Mouse (Mus musculus) hindbrain, embryonic 10.5 days (tissue): ENCODE results near the gene Ywhaq. TPM values are rescaled to one million over a fixed set of nuclear protein-coding genes. Genes with fewer than 3 reads are reported as not detected.

ENCODE experiments used
- DNase-seq: peaks from one replicate; pipeline ENCODE4 v3.0.0-alpha.2; 2017; ENCODE audit warnings: low spot score
- H3K27ac ChIP-seq: fragments of 300-500 bp; sonication (generic); 2 replicates; pipeline ENCODE4 v1.5.1; 2016; ENCODE audit warnings: mild to moderate bottlenecking, moderate library complexity
- H3K27me3 ChIP-seq: fragments of 300-500 bp; sonication (generic); 2 replicates; pipeline ENCODE4 v1.6.1; 2016; ENCODE audit warnings: mild to moderate bottlenecking; ENCODE audit not compliant: poor library complexity, insufficient read depth, severe bottlenecking
- H3K36me3 ChIP-seq: fragments of 300-500 bp; sonication (generic); 2 replicates; pipeline ENCODE4 v1.6.1; 2016; ENCODE audit warnings: mild to moderate bottlenecking, moderate library complexity
- H3K4me1 ChIP-seq: fragments of 300-500 bp; sonication (generic); replicated peaks from 2 replicates; pipeline ENCODE4 v1.6.1; 2016; ENCODE audit warnings: mild to moderate bottlenecking
- H3K4me3 ChIP-seq: fragments of 300-500 bp; sonication (generic); 2 replicates; pipeline ENCODE4 v1.5.1; 2016; ENCODE audit warnings: mild to moderate bottlenecking, moderate library complexity
- H3K9me3 ChIP-seq: fragments of 300-500 bp; sonication (generic); 2 replicates; pipeline ENCODE4 v1.6.1; 2016; ENCODE audit warnings: mild to moderate bottlenecking, moderate library complexity
- WGBS: fragments of 180-500 bp; shearing (Covaris S2); methylation state at CpG from one replicate; pipeline ENCODE4 v1.1.7; 2016; 5-methylcytosine and 5-hydroxymethylcytosine counted together
- polyA plus RNA-seq: library from polyadenylated mRNA; unstranded; fragments of >200 nt; fragmentation: Nextera tagmentation; extraction: Ambion mirVana; gene quantifications from 2 replicates; pipeline ENCODE4 v1.2.1, GENCODE M21; 2016

The Ywhaq gene
- polyA plus RNA-seq, 1 experiment from 2014 or later, result 1,052 TPM

GRCm38 (mm10) chr12:21431039-21431438, 13.6 kb upstream of the Ywhaq start:
- no peak overlapping the region for H3K4me3 ChIP-seq
- no peaks in the 10 kb centered on the region for H3K9me3 ChIP-seq
- H3K27me3 ChIP-seq, result no peaks in the 10 kb centered on the region
- H3K36me3 ChIP-seq, result no peaks in the 10 kb centered on the region
- WGBS, result 67% methylated on average over 2 of the region's 2 CpGs
- no peak overlapping the region for H3K27ac ChIP-seq
- no peak for DNase-seq
- peaks cover 9% of the 10 kb centered on the region for H3K4me1 ChIP-seq

GRCm38 (mm10) chr12:21430140-21430539, 12.7 kb upstream of the Ywhaq start:
- Histone ChIP-seq H3K27me3 (no peaks in the 10 kb centered on the region), H3K4me3 (no peak overlapping the region), H3K36me3 (no peaks in the 10 kb centered on the region), H3K4me1 (peaks cover 18% of the 10 kb centered on the region), H3K27ac (no peak overlapping the region), H3K9me3 (no peaks in the 10 kb centered on the region)
- DNase-seq, result no peak
- 74% methylated on average over 4 of the region's 4 CpGs for WGBS

- WGBS, result 91% methylated on average over 1 of the region's 1 CpGs
- no peaks in the 10 kb centered on the region for H3K36me3 ChIP-seq
- H3K4me1 ChIP-seq, result peaks cover 30% of the 10 kb centered on the region
- no peak overlapping the region for H3K4me3 ChIP-seq
- no peak overlapping the region for H3K27ac ChIP-seq
- no peak for DNase-seq
- no peaks in the 10 kb centered on the region for H3K9me3 ChIP-seq
- no peaks in the 10 kb centered on the region for H3K27me3 ChIP-seq
These were observed 11.6 kb upstream of the Ywhaq start for GRCm38 (mm10) chr12:21429021-21429420.

GRCm38 (mm10) chr12:21426065-21426940, 8.9 kb upstream of the Ywhaq start:
- no peaks in the 10 kb centered on the region for H3K9me3 ChIP-seq
- H3K4me3 ChIP-seq, result peak overlapping the region; percentile 40
- H3K4me1 ChIP-seq, result peaks cover 30% of the 10 kb centered on the region
- H3K36me3 ChIP-seq, result no peaks in the 10 kb centered on the region
- no peaks in the 10 kb centered on the region for H3K27me3 ChIP-seq
- H3K27ac ChIP-seq, result peak overlapping the region; percentile 71
- 14% methylated on average over 16 of the region's 16 CpGs for WGBS
- DNase-seq, result peak; percentile 35

GRCm38 (mm10) chr12:21424683-21425082, 7.2 kb upstream of the Ywhaq start:
- 21% methylated on average over 7 of the region's 7 CpGs for WGBS
- peak; percentile 21 for DNase-seq

GRCm38 (mm10) chr12:21418621-21419131, 1.2 kb upstream of the Ywhaq start:
- H3K27me3 ChIP-seq, result no peaks in the 10 kb centered on the region
- peaks cover 26% of the 10 kb centered on the region for H3K4me1 ChIP-seq
- DNase-seq, result peak; percentile 22
- 39% methylated on average over 11 of the region's 11 CpGs for WGBS
- peak overlapping the region; percentile 86 for H3K4me3 ChIP-seq
- peak overlapping the region; percentile 99; the same call in 1 of the 2 replicates for H3K27ac ChIP-seq
- peaks cover 21% of the 10 kb centered on the region for H3K36me3 ChIP-seq
- peaks cover 17% of the 10 kb centered on the region for H3K9me3 ChIP-seq

More at GRCm38 (mm10) chr12:21424683-21425082, 7.2 kb upstream of the Ywhaq start:
- no peak overlapping the region for H3K4me3 ChIP-seq
- H3K27me3 ChIP-seq, result no peaks in the 10 kb centered on the region
- H3K27ac ChIP-seq, result peak overlapping the region; percentile 46
- no peaks in the 10 kb centered on the region for H3K9me3 ChIP-seq
- peaks cover 30% of the 10 kb centered on the region for H3K4me1 ChIP-seq
- H3K36me3 ChIP-seq, result no peaks in the 10 kb centered on the region

GRCm38 (mm10) chr12:21418083-21418482, 646 bp upstream of the Ywhaq start:
- H3K4me1 ChIP-seq, result peaks cover 26% of the 10 kb centered on the region
- no peaks in the 10 kb centered on the region for H3K27me3 ChIP-seq
- H3K36me3 ChIP-seq, result peaks cover 27% of the 10 kb centered on the region
- H3K4me3 ChIP-seq, result peak overlapping the region; percentile 86
- H3K27ac ChIP-seq, result peak overlapping the region; percentile 99
- H3K9me3 ChIP-seq, result peaks cover 23% of the 10 kb centered on the region
- no peak for DNase-seq
- 8% methylated on average over 10 of the region's 10 CpGs for WGBS

GRCm38 (mm10) chr12:21416506-21416905, 931 bp downstream of the Ywhaq start:
- DNase-seq, result peak; percentile 31
- H3K27me3 ChIP-seq, result no peaks in the 10 kb centered on the region
- peaks cover 43% of the 10 kb centered on the region for H3K36me3 ChIP-seq
- peak overlapping the region; percentile 86 for H3K4me3 ChIP-seq
- under 1% methylated on average over 15 of the region's 15 CpGs for WGBS
- peaks cover 26% of the 10 kb centered on the region for H3K4me1 ChIP-seq
- H3K9me3 ChIP-seq, result peaks cover 37% of the 10 kb centered on the region
- H3K27ac ChIP-seq, result peak overlapping the region; percentile 91

GRCm38 (mm10) chr12:21410620-21411019, 6.8 kb downstream of the Ywhaq start:
- H3K36me3 ChIP-seq, result peaks cover 99% of the 10 kb centered on the region
- 92% methylated on average over 2 of the region's 2 CpGs for WGBS
- H3K9me3 ChIP-seq, result peaks cover 67% of the 10 kb centered on the region
- H3K4me3 ChIP-seq, result no peak overlapping the region
- H3K4me1 ChIP-seq, result peaks cover 11% of the 10 kb centered on the region
- no peak overlapping the region for H3K27ac ChIP-seq
- no peaks in the 10 kb centered on the region for H3K27me3 ChIP-seq
- DNase-seq, result no peak

GRCm38 (mm10) chr12:21409651-21410050, 7.8 kb downstream of the Ywhaq start:
- H3K36me3 ChIP-seq, result peaks cover 99% of the 10 kb centered on the region
- H3K27me3 ChIP-seq, result no peaks in the 10 kb centered on the region
- H3K4me1 ChIP-seq, result peaks cover 1% of the 10 kb centered on the region; the same call in 1 of the 2 replicates
- H3K4me3 ChIP-seq, result no peak overlapping the region
- DNase-seq, result no peak
- no peak overlapping the region for H3K27ac ChIP-seq
- 95% methylated on average over 3 of the region's 3 CpGs for WGBS
- peaks cover 60% of the 10 kb centered on the region for H3K9me3 ChIP-seq

- 93% methylated on average over 2 of the region's 2 CpGs for WGBS
- Histone ChIP-seq H3K4me3 (no peak overlapping the region), H3K4me1 (no peaks in the 10 kb centered on the region), H3K27me3 (no peaks in the 10 kb centered on the region), H3K27ac (no peak overlapping the region), H3K9me3 (peaks cover 52% of the 10 kb centered on the region), H3K36me3 (peaks cover 99% of the 10 kb centered on the region)
- no peak for DNase-seq
These were observed 8.6 kb downstream of the Ywhaq start for GRCm38 (mm10) chr12:21408789-21409367.

- no peak for DNase-seq
- Histone ChIP-seq H3K9me3 (0 out of 2 replicates have a peak, but pooled peaks cover 7% of the 10 kb centered on the region), H3K27ac (no peak overlapping the region), H3K36me3 (peaks cover 99% of the 10 kb centered on the region), H3K4me1 (no peaks in the 10 kb centered on the region), H3K4me3 (no peak overlapping the region), H3K27me3 (no peaks in the 10 kb centered on the region)
- 97% methylated on average over 5 of the region's 5 CpGs for WGBS
These were observed 14.7 kb downstream of the Ywhaq start for GRCm38 (mm10) chr12:21402771-21403170.

GRCm38 (mm10) chr12:21386201-21386600, 31.2 kb downstream of the Ywhaq start:
- Histone ChIP-seq H3K9me3 (no peaks in the 10 kb centered on the region), H3K27ac (no peak overlapping the region), H3K36me3 (peaks cover 44% of the 10 kb centered on the region), H3K27me3 (no peaks in the 10 kb centered on the region), H3K4me1 (no peaks in the 10 kb centered on the region), H3K4me3 (no peak overlapping the region)
- DNase-seq, result no peak
- WGBS, result 95% methylated on average over 2 of the region's 2 CpGs
